Mouse (Mus musculus) heart, embryonic 14.5 days (tissue): Measurements from ENCODE around the gene 9430097D07Rik. TPM values are rescaled to one million over a fixed set of nuclear protein-coding genes. Genes with fewer than 3 reads are reported as not detected.

Source experiments
- ATAC-seq: fragments of 200-750 bp; cut with Nextera tagmentation; 2 replicates; pipeline ENCODE4 v1.8.0; 2017; ENCODE audit warnings: low read depth, moderate TSS enrichment; ENCODE audit not compliant: insufficient number of reproducible peaks, insufficient read depth, low FRiP score
- H3K27ac ChIP-seq, 2 experiments: fragments of 200-500 bp in 1 of 2; fragments of 300-500 bp in 1 of 2; sonication (generic) in 1 of 2; replicated peaks in 1 of 2; 2 replicates each; pipeline ENCODE4 v1.5.1; 2012 to 2014; ENCODE audit warnings: low read depth in 2 of 2, low read length in 2 of 2, control low read depth in 1 of 2, mild to moderate bottlenecking in 1 of 2, mixed read lengths in 1 of 2; ENCODE audit not compliant: control insufficient read depth in 1 of 2, insufficient read depth in 1 of 2
- H3K27me3 ChIP-seq: fragments of 300-500 bp; sonication (generic); 2 replicates; pipeline ENCODE4 v1.6.1; 2014; ENCODE audit warnings: mild to moderate bottlenecking, low read length, control low read depth; ENCODE audit not compliant: control insufficient read depth, insufficient read depth
- H3K36me3 ChIP-seq: fragments of 300-500 bp; sonication (generic); 2 replicates; pipeline ENCODE4 v1.6.1; 2014; ENCODE audit warnings: mild to moderate bottlenecking, control low read depth, low read length, mixed read lengths; ENCODE audit not compliant: control insufficient read depth, insufficient read depth
- H3K4me1 ChIP-seq, 2 experiments: fragments of 200-500 bp in 1 of 2; fragments of 300-500 bp in 1 of 2; sonication (generic) in 1 of 2; 2 replicates each; pipeline ENCODE4 v1.6.1; 2012 to 2014; ENCODE audit warnings: low read length in 2 of 2, control low read depth in 1 of 2, mixed read lengths in 1 of 2; ENCODE audit not compliant: control insufficient read depth in 2 of 2, insufficient read depth in 2 of 2
- H3K4me2 ChIP-seq: fragments of 300-500 bp; sonication (generic); 2 replicates; pipeline ENCODE4 v1.6.1; 2014; ENCODE audit warnings: mild to moderate bottlenecking, low read length
- H3K4me3 ChIP-seq, 2 experiments: fragments of 200-500 bp in 1 of 2; fragments of 300-500 bp in 1 of 2; sonication (generic) in 1 of 2; 2 replicates each; pipeline ENCODE4 v1.5.1; 2012 to 2014; ENCODE audit warnings: low read length in 2 of 2, mild to moderate bottlenecking in 2 of 2, control low read depth in 1 of 2, low read depth in 1 of 2, moderate library complexity in 1 of 2; ENCODE audit not compliant: control insufficient read depth in 1 of 2, insufficient read depth in 1 of 2
- H3K9ac ChIP-seq: fragments of 300-500 bp; sonication (generic); 2 replicates; pipeline ENCODE4 v1.6.1; 2014; ENCODE audit warnings: mild to moderate bottlenecking, low read length
- H3K9me3 ChIP-seq: fragments of 300-500 bp; sonication (generic); 2 replicates; pipeline ENCODE4 v1.6.1; 2016; ENCODE audit warnings: low read length, control low read depth; ENCODE audit not compliant: control insufficient read depth
- WGBS: fragments of 180-500 bp; shearing (Covaris S2); extraction: QIAGEN DNeasy Blood & Tissue Kit; methylation state at CpG from one replicate; pipeline ENCODE4 v1.1.7; 2014; 5-methylcytosine and 5-hydroxymethylcytosine counted together
- polyA plus RNA-seq: library from polyadenylated mRNA; unstranded; fragments of >200 nt; fragmentation: Nextera tagmentation; extraction: Ambion mirVana; gene quantifications from 2 replicates; pipeline ENCODE4 v1.2.1, GENCODE M21; 2014

9430097D07Rik gene
- polyA plus RNA-seq, 1 experiment from 2014 or later: not detected

GRCm38 (mm10) chr2:32546951-32547350 lies 28.5 kb downstream of the 9430097D07Rik start:
- H3K4me2 ChIP-seq: no peak overlapping the region
- no peaks in the 10 kb centered on the region for H3K36me3 ChIP-seq
- no peaks in the 10 kb centered on the region for H3K9me3 ChIP-seq
- no peak overlapping the region for H3K4me3 ChIP-seq
- H3K9ac ChIP-seq: no peak overlapping the region
- 89% methylated on average over 1 of the region's 1 CpGs for WGBS
- peaks cover 19 to 36% of the 10 kb centered on the region in 2 experiments for H3K4me1 ChIP-seq
- H3K27me3 ChIP-seq: no peaks in the 10 kb centered on the region
- no peak for ATAC-seq
- no peak overlapping the region for H3K27ac ChIP-seq

GRCm38 (mm10) chr2:32543031-32543449 lies 32.4 kb downstream of the 9430097D07Rik start:
- H3K4me2 ChIP-seq: no peak overlapping the region
- no peaks in the 10 kb centered on the region for H3K9me3 ChIP-seq
- no peak overlapping the region for H3K4me3 ChIP-seq
- no peaks in the 10 kb centered on the region for H3K27me3 ChIP-seq
- H3K36me3 ChIP-seq: no peaks in the 10 kb centered on the region
- 25% methylated on average over 3 of the region's 3 CpGs for WGBS
- H3K27ac ChIP-seq: no peak overlapping the region
- H3K4me1 ChIP-seq: peaks cover 25 to 42% of the 10 kb centered on the region in 2 experiments
- ATAC-seq: no peak
- H3K9ac ChIP-seq: no peak overlapping the region

GRCm38 (mm10) chr2:32541986-32542573 lies 33.4 kb downstream of the 9430097D07Rik start:
- no peaks in the 10 kb centered on the region for H3K27me3 ChIP-seq
- no peak overlapping the region for H3K9ac ChIP-seq
- WGBS: 89% methylated on average over 4 of the region's 4 CpGs
- no peak for ATAC-seq
- no peak overlapping the region for H3K27ac ChIP-seq
- no peak overlapping the region for H3K4me2 ChIP-seq
- H3K9me3 ChIP-seq: no peaks in the 10 kb centered on the region
- no peak overlapping the region for H3K4me3 ChIP-seq
- peaks cover 27 to 43% of the 10 kb centered on the region in 2 experiments for H3K4me1 ChIP-seq
- no peaks in the 10 kb centered on the region for H3K36me3 ChIP-seq

- Histone ChIP-seq H3K4me3 (no peak overlapping the region), H3K4me1 (peaks cover 33 to 48% of the 10 kb centered on the region in 2 experiments), H3K36me3 (no peaks in the 10 kb centered on the region), H3K9ac (no peak overlapping the region; the same call in 1 of the 2 replicates), H3K4me2 (no peak overlapping the region), H3K27ac (no peak overlapping the region), H3K9me3 (no peaks in the 10 kb centered on the region), H3K27me3 (no peaks in the 10 kb centered on the region)
- ATAC-seq: no peak
- WGBS: 100% methylated on average over 2 of the region's 2 CpGs
These were observed 34.1 kb downstream of the 9430097D07Rik start for GRCm38 (mm10) chr2:32541333-32541908.

GRCm38 (mm10) chr2:32539452-32539981 lies 36.0 kb downstream of the 9430097D07Rik start:
- 71% methylated on average over 14 of the region's 14 CpGs for WGBS
- Histone ChIP-seq H3K36me3 (no peaks in the 10 kb centered on the region), H3K9ac (no peak overlapping the region; the same call in 1 of the 2 replicates), H3K4me3 (no peak overlapping the region), H3K27me3 (no peaks in the 10 kb centered on the region), H3K4me1 (peaks cover 39 to 54% of the 10 kb centered on the region in 2 experiments), H3K9me3 (no peaks in the 10 kb centered on the region), H3K4me2 (no peak overlapping the region), H3K27ac (no peak overlapping the region)
- ATAC-seq: no peak

- no peak for ATAC-seq
- Histone ChIP-seq H3K27ac (no peak overlapping the region), H3K4me2 (0 out of 2 replicates have a peak overlapping the region, but pooled peaks have one; percentile 80), H3K27me3 (no peaks in the 10 kb centered on the region), H3K9me3 (no peaks in the 10 kb centered on the region), H3K4me1 (peaks cover 39 to 59% of the 10 kb centered on the region in 2 experiments), H3K4me3 (no peak overlapping the region), H3K36me3 (no peaks in the 10 kb centered on the region), H3K9ac (peak overlapping the region; percentile 87; the same call in 1 of the 2 replicates)
- WGBS: 67% methylated on average over 4 of the region's 4 CpGs
These were observed 37.0 kb downstream of the 9430097D07Rik start for GRCm38 (mm10) chr2:32538461-32538860.

- Histone ChIP-seq H3K27me3 (no peaks in the 10 kb centered on the region), H3K9me3 (no peaks in the 10 kb centered on the region), H3K4me2 (peak overlapping the region; percentile 80), H3K4me3 (peak overlapping the region; percentile 62 to 80; a peak in 2 of 4 replicates), H3K27ac (peak overlapping the region; percentile 84 to 88; a peak in 3 of 4 replicates), H3K36me3 (no peaks in the 10 kb centered on the region), H3K4me1 (peaks cover 37 to 54% of the 10 kb centered on the region in 2 experiments), H3K9ac (peak overlapping the region; percentile 87)
- WGBS: 73% methylated on average over 5 of the region's 5 CpGs
- no peak for ATAC-seq
These were observed 37.5 kb downstream of the 9430097D07Rik start for GRCm38 (mm10) chr2:32537941-32538340.
